Mouse (Mus musculus) T-cell, adult 2 months (primary cell): ENCODE measurements around the gene Kantr.

Experiments
- DNase-seq: peaks from one replicate; pipeline ENCODE4 v3.0.0; 2022; ENCODE audit warnings: low spot score

The Kantr gene

GRCm38 (mm10) chrX:152279384-152279783 lies 47.9 kb downstream of the Kantr start:
- DNase-seq = no peak

- DNase-seq = no peak
These were observed 56.1 kb downstream of the Kantr start for GRCm38 (mm10) chrX:152271189-152271588.
